Mouse (Mus musculus) olfactory bulb, adult 2 months (tissue): Measurements from ENCODE around the gene Edar.

Source experiments
- CTCF ChIP-seq: fragments of 200-500 bp; IDR thresholded peaks from 2 replicates; pipeline ENCODE4 v1.5.1; 2012; ENCODE audit warnings: low read depth, mild to moderate bottlenecking, low read length, moderate library complexity; ENCODE audit not compliant: insufficient read depth
- POLR2A ChIP-seq: fragments of 200-500 bp; IDR thresholded peaks from 2 replicates; pipeline ENCODE4 v1.6.1; 2012; ENCODE audit warnings: mild to moderate bottlenecking, low read depth, low read length, moderate library complexity; ENCODE audit not compliant: insufficient read depth

DNA sequence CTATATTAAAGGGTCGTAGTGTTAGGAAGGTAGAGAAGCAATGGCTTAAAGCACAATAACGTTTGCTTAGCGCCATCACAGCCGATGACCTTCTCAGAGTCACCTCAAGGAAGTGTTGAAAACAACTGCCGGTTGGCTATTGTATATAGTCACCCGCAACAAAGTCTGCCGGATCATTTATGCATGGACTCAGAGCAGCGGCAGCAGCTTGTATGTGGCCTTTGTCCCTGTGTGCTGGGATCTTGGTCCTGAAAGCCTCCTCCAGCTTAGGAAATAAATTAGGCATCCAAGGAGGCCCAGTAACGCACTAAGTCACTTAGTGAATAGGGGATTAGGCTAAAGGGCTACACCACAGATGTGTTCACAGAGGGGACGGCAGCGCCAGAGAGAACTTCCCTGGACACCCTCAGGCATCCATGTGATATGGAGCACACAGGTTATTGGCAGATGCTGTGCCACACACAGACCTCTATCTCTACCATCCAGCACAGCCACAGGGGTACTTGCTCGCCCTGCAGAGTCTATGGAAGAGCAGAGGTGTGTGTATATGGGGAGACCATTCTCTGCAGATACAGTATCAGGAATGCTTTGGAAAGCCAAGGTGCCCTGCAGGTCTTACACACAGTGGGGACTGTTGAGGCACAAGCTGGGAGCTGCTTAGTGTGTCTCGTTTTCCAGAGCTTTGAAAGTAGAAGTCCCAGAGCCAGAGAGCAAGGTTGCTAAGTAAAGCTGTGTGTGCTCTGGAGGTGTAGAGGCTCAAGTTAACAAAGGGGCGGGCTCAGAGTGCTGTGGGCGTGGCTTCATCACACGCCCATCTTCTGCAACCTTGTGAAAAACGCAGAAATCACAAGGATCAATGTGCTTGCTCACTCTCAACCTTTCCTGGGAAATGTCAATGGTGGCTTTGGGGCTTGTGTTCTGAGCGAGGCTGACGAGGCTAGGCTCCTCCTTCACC, 34.7 kb downstream of the Edar start:
- TF ChIP-seq CTCF (no peak), POLR2A (no peak)
